ENCODE assay signal across 26 mouse cellular contexts in the genomic region with DNA sequence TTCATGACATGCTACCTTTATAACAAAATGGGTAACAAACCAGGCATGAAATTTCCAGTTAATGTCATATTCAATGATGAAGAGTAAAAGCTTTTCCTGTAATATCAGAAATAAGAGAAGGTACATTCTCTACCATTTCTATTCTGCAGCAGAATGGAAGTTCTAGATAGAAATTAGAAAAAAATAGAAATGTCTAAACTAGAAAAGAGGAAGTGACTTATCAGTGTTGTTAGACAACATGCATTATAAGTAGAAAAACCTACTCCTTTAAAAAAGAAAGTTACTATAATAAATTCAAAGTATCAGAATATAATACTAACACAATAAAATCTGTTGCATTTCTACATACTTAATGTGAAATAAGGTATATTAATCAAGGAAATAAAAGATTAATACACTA. TPM values are rescaled to one million over a fixed set of nuclear protein-coding genes. Genes with fewer than 3 reads are reported as not detected.
A peak's percentile ranks its signal among the peaks of the same experiment; 100 is the strongest.
DNase-seq lines count a peak whose midpoint lies in the region; ATAC-seq and TF ChIP-seq lines count a peak whose summit lies in the region.
"Had no signal": no experiment of that assay in that cellular context is flagged by ENCODE, and none has a peak within 500 bp of the region (broad histone marks: within the 10 kb centered on the region; RNA-seq: fewer than 3 reads in every experiment).

No protein-coding gene starts in this region.

- no peak overlapping the region for H3K27ac ChIP-seq in CH12.LX (ENCODE audit: insufficient read depth, low read depth)
- H3K27ac ChIP-seq in MEL (ENCODE audit: control insufficient read depth, low read depth, low read length) = no peak overlapping the region
- H3K27ac ChIP-seq in kidney, embryonic 16.5 days (ENCODE audit: low read length) = no peak overlapping the region

- no peaks in the 10 kb centered on the region for H3K27me3 ChIP-seq in CH12.LX (replicated peaks)
- H3K27me3 ChIP-seq in MEL (ENCODE audit: control insufficient read depth in 1 of 2, insufficient read depth in 2 of 2, low read length in 2 of 2) = no peaks in the 10 kb centered on the region
- no peaks in the 10 kb centered on the region for H3K27me3 ChIP-seq in kidney, embryonic 16.5 days (ENCODE audit: insufficient read depth, low read length)
- H3K27me3 ChIP-seq: Patski had no signal

- TF ChIP-seq RAD21 in CH12.LX (IDR thresholded peaks at IDR 0.05; ENCODE audit: low read depth, low read length) (no peak), MEL (IDR thresholded peaks at IDR 0.05; ENCODE audit: low read depth, low read length) (no peak)

- TF ChIP-seq POLR2A in CH12.LX (IDR thresholded peaks at IDR 0.05; ENCODE audit: low read depth, low read length) (no peak), MEL (IDR thresholded peaks at IDR 0.05; ENCODE audit: control insufficient read depth in 1 of 2, insufficient read depth in 1 of 2, low read depth in 1 of 2, low read length in 2 of 2, poor library complexity in 1 of 2) (no peak)

- H3K9ac ChIP-seq in CH12.LX (ENCODE audit: insufficient read depth, low read depth) = no peak overlapping the region
- no peak overlapping the region for H3K9ac ChIP-seq in MEL (ENCODE audit: control insufficient read depth, low read depth, low read length, poor library complexity, severe bottlenecking)
- no peak overlapping the region for H3K9ac ChIP-seq in kidney, embryonic 16.5 days (replicated peaks; ENCODE audit: low read length)

- no peak for TF ChIP-seq EP300 in CH12.LX (IDR thresholded peaks at IDR 0.05; ENCODE audit: low read length)
- TF ChIP-seq EP300 in MEL (IDR thresholded peaks at IDR 0.05; ENCODE audit: low read depth in 1 of 2, low read length in 2 of 2) = peak; percentile 31 to 90; a peak in 3 of 4 replicates

- dilution Hi-C loops in CH12.LX (cut with MboI; ENCODE audit: extremely low pct_ligation_motif_present, extremely low pct_unique_long_range_greater_than_20kb, low sequenced_read_pairs) = no loop called here

- no peak overlapping the region for H3K4me3 ChIP-seq in CH12.LX (replicated peaks in 1 of 3; ENCODE audit: low read depth in 2 of 3, low read length in 2 of 3, poor library complexity in 1 of 3)
- H3K4me3 ChIP-seq in MEL (ENCODE audit: control insufficient read depth in 1 of 2, insufficient read depth in 1 of 2, low read depth in 2 of 2, low read length in 2 of 2) = peak overlapping the region in 1 of 2 experiments; percentile 41; a peak in 2 of 4 replicates
- no peak overlapping the region for H3K4me3 ChIP-seq in kidney, embryonic 16.5 days (ENCODE audit: low read length)

- H3K4me1 ChIP-seq in CH12.LX (ENCODE audit: control insufficient read depth in 1 of 2, insufficient read depth in 2 of 2) (peaks cover 6 to 29% of the 10 kb centered on the region in 2 experiments; a peak in 3 of 4 replicates), MEL (ENCODE audit: control insufficient read depth in 1 of 2, insufficient read depth in 2 of 2, low read length in 2 of 2) (peaks cover 11 to 13% of the 10 kb centered on the region in 2 experiments)
- H3K4me1 ChIP-seq in kidney, embryonic 16.5 days (ENCODE audit: insufficient read depth, low read length) = no peaks in the 10 kb centered on the region

- no peak for TF ChIP-seq CTCF in CH12.LX (conservative IDR thresholded peaks at IDR 0.05 in 1 of 2, IDR thresholded peaks at IDR 0.05 in 1 of 2; ENCODE audit: low read depth in 2 of 2, low read length in 2 of 2)
- no peak for TF ChIP-seq CTCF in MEL (IDR thresholded peaks at IDR 0.05 in 2 of 3, conservative IDR thresholded peaks at IDR 0.05 in 1 of 3; ENCODE audit: control insufficient read depth in 1 of 3, insufficient read depth in 1 of 3, low read depth in 2 of 3, low read length in 3 of 3, poor library complexity in 1 of 3, severe bottlenecking in 1 of 3)

- H3K4me2 ChIP-seq in CH12.LX (ENCODE audit: insufficient read depth, low read depth, poor library complexity, severe bottlenecking) = no peak overlapping the region
- H3K4me2 ChIP-seq in kidney, embryonic 16.5 days (replicated peaks; ENCODE audit: low read depth, low read length) = no peak overlapping the region

- peaks cover 47% of the 10 kb centered on the region for H3K79me2 ChIP-seq in CH12.LX (replicated peaks; ENCODE audit: control insufficient read depth, extremely low read depth, insufficient read depth, poor library complexity, severe bottlenecking)
- H3K79me2 ChIP-seq in MEL (ENCODE audit: control insufficient read depth, insufficient read depth, low read length, poor library complexity) = peaks cover 3% of the 10 kb centered on the region; the same call in 1 of the 2 replicates

- peak; percentile 27 for DNase-seq in A20 (ENCODE audit: low read depth, low spot score)
- DNase-seq in CH12.LX (ENCODE audit: extremely low read depth) = no peak
- peak; percentile 58 for DNase-seq in MEL (ENCODE audit: low read depth, low spot score)
- DNase-seq in MEL-GATA-1-ER (ENCODE audit: extremely low read depth, low read depth) = peak; percentile 36
- DNase-seq in adipocyte (ENCODE audit: low spot score) = no peak
- no peak for DNase-seq in spleen, postnatal 10 days (ENCODE audit: low spot score in 2 of 2)
- DNase-seq in kidney, adult 8-10 months = no peak
- DNase-seq: adrenal gland, adult 2 months; adrenal gland, adult 8-10 months; adrenal gland, postnatal 10 days; adrenal gland, postnatal 14 days; adrenal gland, postnatal 25 days; adrenal gland, postnatal 36 days; B cell, adult 2 months; cerebellum, adult 11 months; cerebellum, adult 11-12 months; cerebellum, adult 18-20 months; cerebellum, adult 2 months; cerebellum, adult 8-10 months; cerebellum, adult 9-10 months; cerebellum, adult 9-11 months had no signal

- in situ Hi-C loops in CH12.LX (cut with MboI; ENCODE audit: low pct_ligation_motif_present, low pct_unique_long_range_greater_than_20kb, low sequenced_read_pairs) = no loop called here

- peaks cover 7 to 22% of the 10 kb centered on the region in 2 experiments for H3K36me3 ChIP-seq in CH12.LX (replicated peaks in 1 of 2; ENCODE audit: control insufficient read depth in 1 of 2, insufficient read depth in 1 of 2, low read length in 1 of 2)
- peaks cover 0 to 11% of the 10 kb centered on the region in 2 experiments; a peak in 2 of 4 replicates for H3K36me3 ChIP-seq in MEL (ENCODE audit: control insufficient read depth in 1 of 2, insufficient read depth in 2 of 2, low read length in 2 of 2)
- peaks cover 2% of the 10 kb centered on the region; the same call in 1 of the 2 replicates for H3K36me3 ChIP-seq in kidney, embryonic 16.5 days (ENCODE audit: insufficient read depth, low read length)

- ATAC-seq in kidney, embryonic 16.5 days (ENCODE audit: low FRiP score, low TSS enrichment) = no peak
- ATAC-seq: activated CD4-positive, CD25-positive, alpha-beta regulatory T cell, adult 4 months; CD4-positive, CD25-positive, alpha-beta regulatory T cell, adult 4 months; Patski had no signal

- no peaks in the 10 kb centered on the region for H3K9me3 ChIP-seq in CH12.LX (replicated peaks; ENCODE audit: low read length)
- H3K9me3 ChIP-seq in MEL (replicated peaks; ENCODE audit: insufficient read depth, low read length) = no peaks in the 10 kb centered on the region
- H3K9me3 ChIP-seq in kidney, embryonic 16.5 days (ENCODE audit: low read length) = no peaks in the 10 kb centered on the region
- H3K9me3 ChIP-seq: G1E had no signal

TF ChIP-seq in CH12.LX, 34 proteins besides CTCF, POLR2A, EP300 and RAD21:
- TF ChIP-seq TBP (conservative IDR thresholded peaks at IDR 0.05; ENCODE audit: low read depth, low read length) (no peak), ZNF384 (IDR thresholded peaks at IDR 0.05; ENCODE audit: low read depth, low read length) (peak; percentile 48; the same call in 1 of the 2 replicates)

TF ChIP-seq in MEL, 35 proteins besides CTCF, POLR2A, EP300 and RAD21:
- TF ChIP-seq E2F4 (IDR thresholded peaks at IDR 0.05; ENCODE audit: borderline replicate concordance, low read depth, low read length) (no peak), ZNF384 (IDR thresholded peaks at IDR 0.05; ENCODE audit: low read depth, low read length) (peak; percentile 93), MAZ (IDR thresholded peaks at IDR 0.05; ENCODE audit: low read depth, low read length) (no peak), TCF12 (IDR thresholded peaks at IDR 0.05; ENCODE audit: low read depth, low read length) (no peak), ETS1 (IDR thresholded peaks at IDR 0.05; ENCODE audit: low read depth, low read length) (no peak), MYB (IDR thresholded peaks at IDR 0.05; ENCODE audit: low read depth, low read length) (no peak), CHD2 (IDR thresholded peaks at IDR 0.05; ENCODE audit: low read length) (no peak), ZKSCAN1 (IDR thresholded peaks at IDR 0.05; ENCODE audit: low read depth, low read length) (no peak), RCOR1 (IDR thresholded peaks at IDR 0.05; ENCODE audit: low read depth, low read length) (no peak), UBTF (IDR thresholded peaks at IDR 0.05; ENCODE audit: borderline replicate concordance, insufficient read depth, low read depth, low read length) (no peak), MYC (IDR thresholded peaks at IDR 0.05; ENCODE audit: low read depth, low read length) (no peak), GATA1 (IDR thresholded peaks at IDR 0.05; ENCODE audit: low read depth, low read length) (peak; percentile 80; the same call in 1 of the 2 replicates), NELFE (IDR thresholded peaks at IDR 0.05; ENCODE audit: low read depth, low read length) (no peak)

RNA-seq across cellular contexts. Expression of gene Mef2a, which starts 54.0 kb away (rescaled TPM):
- total RNA-seq in CH12.LX (2012; rRNA removed) = 42.2 and 43.5 TPM in 2 replicates
- total RNA-seq in CH12.LX (2014; rRNA removed) = 36.7 and 40.1 TPM in 2 replicates
- 94.6 and 100 TPM in 2 replicates for polyA plus RNA-seq in CH12.LX (2012; ENCODE audit: insufficient read length, low read depth)
- total RNA-seq in MEL (2012; rRNA removed) = 9.6 and 11.6 TPM in 2 replicates
- 10 to 100 TPM in 1 of 2 experiments, not detected in 1; 13.4 TPM for polyA plus RNA-seq in MEL (2012; ENCODE audit: insufficient read depth in 1 of 2, insufficient read length in 2 of 2, low read depth in 1 of 2, low replicate concordance in 2 of 2, missing spikeins in 1 of 2)
- 37.6 and 39.5 TPM in 2 replicates for polyA plus RNA-seq in kidney, embryonic 16.5 days (2015; fragmentation: Nextera tagmentation; extraction: Ambion mirVana)

Comparison
In these comparisons a context has a peak if more than half of its experiments do, and no peak if none do; other contexts are left out.
1. DNase-seq: peak in A20 (single experiment), MEL (single experiment) and MEL-GATA-1-ER (single experiment); none in CH12.LX (single experiment), adipocyte (single experiment), spleen, postnatal 10 days (0 of 2) and kidney, adult 8-10 months (0 of 2).